Mouse (Mus musculus): ENCODE data around the gene Man1c1. TPM values are rescaled to one million over a fixed set of nuclear protein-coding genes. Genes with fewer than 3 reads are reported as not detected.

Gene Man1c1
- polyA plus RNA-seq, 1 experiment: 17.2 TPM

GRCm38 (mm10) chr4:134588287-134588686 is 115.8 kb downstream of the Man1c1 start:
- DNase-seq (ENCODE audit: extremely low spot score in 1 of 2, low spot score in 1 of 2): no peak

- no peak for DNase-seq (ENCODE audit: extremely low spot score in 1 of 2, low spot score in 1 of 2)
Measured at GRCm38 (mm10) chr4:134587636-134588197, 116.4 kb downstream of the Man1c1 start.

- no peak for DNase-seq (ENCODE audit: extremely low spot score in 1 of 2, low spot score in 1 of 2)
Measured at GRCm38 (mm10) chr4:134586631-134587030, 117.5 kb downstream of the Man1c1 start.

- no peak for DNase-seq (ENCODE audit: extremely low spot score in 1 of 2, low spot score in 1 of 2)
Measured at GRCm38 (mm10) chr4:134586126-134586525, 118.0 kb downstream of the Man1c1 start.

GRCm38 (mm10) chr4:134583513-134583912 is 120.6 kb downstream of the Man1c1 start:
- DNase-seq (ENCODE audit: extremely low spot score in 1 of 2, low spot score in 1 of 2): no peak

GRCm38 (mm10) chr4:134581365-134581764 is 122.7 kb downstream of the Man1c1 start:
- DNase-seq (ENCODE audit: extremely low spot score in 1 of 2, low spot score in 1 of 2): no peak

GRCm38 (mm10) chr4:134580351-134581148 is 123.5 kb downstream of the Man1c1 start:
- peak; percentile 71 to 81 for DNase-seq (ENCODE audit: extremely low spot score in 1 of 2, low spot score in 1 of 2)

GRCm38 (mm10) chr4:134579620-134580019 is 124.5 kb downstream of the Man1c1 start:
- DNase-seq (ENCODE audit: extremely low spot score in 1 of 2, low spot score in 1 of 2): no peak

GRCm38 (mm10) chr4:134579212-134579611 is 124.9 kb downstream of the Man1c1 start:
- peak in 1 of 2 experiments; percentile 41 for DNase-seq (ENCODE audit: extremely low spot score in 1 of 2, low spot score in 1 of 2)

GRCm38 (mm10) chr4:134578407-134578806 is 125.7 kb downstream of the Man1c1 start:
- DNase-seq (ENCODE audit: extremely low spot score in 1 of 2, low spot score in 1 of 2): peak in 1 of 2 experiments; percentile 62

GRCm38 (mm10) chr4:134577281-134577680 is 126.8 kb downstream of the Man1c1 start:
- DNase-seq (ENCODE audit: extremely low spot score in 1 of 2, low spot score in 1 of 2): no peak

- no peak for DNase-seq (ENCODE audit: extremely low spot score in 1 of 2, low spot score in 1 of 2)
Measured at GRCm38 (mm10) chr4:134575486-134575885, 128.6 kb downstream of the Man1c1 start.

- no peak for DNase-seq (ENCODE audit: extremely low spot score in 1 of 2, low spot score in 1 of 2)
Measured at GRCm38 (mm10) chr4:134572449-134573300, 131.4 kb downstream of the Man1c1 start.

GRCm38 (mm10) chr4:134570704-134571451 is 133.2 kb downstream of the Man1c1 start:
- no peak for DNase-seq (ENCODE audit: extremely low spot score in 1 of 2, low spot score in 1 of 2)

- no peak for DNase-seq (ENCODE audit: extremely low spot score in 1 of 2, low spot score in 1 of 2)
Measured at GRCm38 (mm10) chr4:134569831-134570230, 134.3 kb downstream of the Man1c1 start.

- DNase-seq (ENCODE audit: extremely low spot score in 1 of 2, low spot score in 1 of 2): no peak
Measured at GRCm38 (mm10) chr4:134569205-134569604, 134.9 kb downstream of the Man1c1 start.

GRCm38 (mm10) chr4:134567377-134568226 is 136.5 kb downstream of the Man1c1 start:
- DNase-seq (ENCODE audit: extremely low spot score in 1 of 2, low spot score in 1 of 2): no peak

GRCm38 (mm10) chr4:134564093-134564492 is 140.0 kb downstream of the Man1c1 start:
- no peak for DNase-seq (ENCODE audit: extremely low spot score in 1 of 2, low spot score in 1 of 2)

- no peak for DNase-seq (ENCODE audit: extremely low spot score in 1 of 2, low spot score in 1 of 2)
Measured at GRCm38 (mm10) chr4:134563624-134564023, 140.5 kb downstream of the Man1c1 start.

- no peak for DNase-seq (ENCODE audit: extremely low spot score in 1 of 2, low spot score in 1 of 2)
Measured at GRCm38 (mm10) chr4:134562014-134562413, 142.1 kb downstream of the Man1c1 start.

All from frontal cortex, adult 2 months (tissue).